Mouse (Mus musculus) natural killer cell, adult 2 months (primary cell): ENCODE results near the gene Tarbp1.
A peak's percentile ranks its signal among the peaks of the same experiment; 100 is the strongest.
"Not testable (repeated sequence)": the region's sequence is repeated elsewhere in the genome, so short reads cannot be mapped to it uniquely, and the experiment has no call there.

Source experiments
- DNase-seq, 2 experiments: peaks; one replicate each; pipeline ENCODE4 v3.0.0; 2022; ENCODE audit warnings: low spot score in 2 of 2

Gene Tarbp1

DNA sequence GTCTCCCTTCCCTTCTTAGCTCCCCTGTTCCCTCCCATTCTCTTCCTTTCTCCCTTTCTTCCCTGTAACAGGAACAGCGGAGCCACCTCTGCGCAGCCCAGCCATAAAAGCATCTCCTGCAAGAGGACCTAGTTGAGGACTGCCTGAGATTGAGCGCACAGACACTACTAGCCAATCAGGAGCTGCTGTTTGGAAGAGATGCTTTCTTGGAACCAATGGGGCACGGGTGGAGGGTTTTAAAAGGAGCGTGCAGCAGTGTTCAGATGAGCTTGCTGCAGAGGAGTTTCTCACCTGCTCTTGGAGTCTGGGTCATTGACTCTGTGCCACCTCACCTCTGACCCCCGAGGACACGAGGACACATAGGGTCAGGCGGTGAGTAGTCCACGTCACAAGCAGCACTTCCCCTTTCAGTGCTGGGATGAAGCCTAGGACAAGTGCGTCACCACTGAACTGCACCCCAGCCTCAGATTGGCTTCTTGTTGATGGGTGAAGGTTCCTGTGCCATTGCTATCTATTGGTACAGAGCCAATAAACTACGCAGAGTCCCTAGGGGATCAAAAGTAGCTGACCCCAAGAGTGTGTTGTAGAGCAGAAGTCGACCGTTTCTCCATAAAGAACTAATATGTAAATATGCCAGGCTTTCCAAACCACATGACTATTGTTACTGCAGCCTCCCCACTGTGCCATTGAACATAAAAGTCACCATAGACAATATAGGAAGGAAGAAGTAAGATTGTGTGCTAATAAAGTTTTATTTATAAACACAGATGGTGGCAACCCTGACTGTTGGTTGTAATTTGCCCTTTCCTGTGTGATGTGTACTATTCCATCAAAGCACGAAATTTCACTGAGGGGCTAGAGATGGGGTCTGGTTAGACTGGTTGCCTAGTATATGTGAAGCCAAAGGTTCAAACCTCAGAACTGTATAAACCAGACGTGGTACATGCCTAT, 19.6 kb upstream of the Tarbp1 start:
- DNase-seq = no peak

GRCm38 (mm10) chr8:126482938-126483337, 8.1 kb upstream of the Tarbp1 start:
- DNase-seq = peak; percentile 34 to 67

GRCm38 (mm10) chr8:126482348-126482720, 7.5 kb upstream of the Tarbp1 start:
- DNase-seq = no peak

DNA sequence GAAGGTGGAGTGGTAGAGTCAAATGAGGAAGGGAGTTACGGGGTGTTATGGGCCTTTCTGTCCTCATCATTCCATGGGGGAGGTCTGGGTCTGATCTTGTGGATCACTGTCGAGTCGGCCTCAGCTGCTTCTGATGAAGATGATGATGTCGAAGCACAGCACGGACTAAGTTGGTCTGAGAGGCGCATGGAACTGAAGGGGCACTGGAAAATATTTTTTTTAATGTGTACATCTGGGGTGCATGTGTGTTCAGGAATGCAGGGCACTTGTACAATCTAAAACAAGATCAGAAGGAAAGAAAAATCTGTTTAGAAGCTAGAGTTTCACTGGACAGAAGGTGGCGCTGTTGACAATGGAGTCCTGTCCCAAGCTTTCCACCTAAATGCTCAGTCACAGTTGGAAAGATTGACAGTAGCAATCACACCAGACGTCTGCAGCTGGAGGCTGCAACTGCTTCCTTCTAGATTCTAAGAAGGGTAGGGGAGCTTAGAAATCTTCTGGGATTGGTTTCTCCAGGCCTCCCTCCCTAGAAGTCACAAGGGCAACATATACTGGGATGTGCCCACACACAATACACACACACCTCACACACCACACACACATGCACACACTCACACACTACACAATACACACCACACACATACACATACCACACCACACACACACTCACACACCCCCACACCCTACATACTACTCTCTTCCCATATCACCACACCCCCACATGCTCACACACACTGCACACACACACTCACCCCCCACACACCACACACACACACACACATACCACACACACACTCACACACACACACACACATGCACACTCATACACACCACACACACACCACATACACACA, 6.9 kb upstream of the Tarbp1 start:
- peak in 1 of 2 experiments; percentile 46 for DNase-seq

GRCm38 (mm10) chr8:126480366-126480765, 5.5 kb upstream of the Tarbp1 start:
- no peak for DNase-seq

DNA sequence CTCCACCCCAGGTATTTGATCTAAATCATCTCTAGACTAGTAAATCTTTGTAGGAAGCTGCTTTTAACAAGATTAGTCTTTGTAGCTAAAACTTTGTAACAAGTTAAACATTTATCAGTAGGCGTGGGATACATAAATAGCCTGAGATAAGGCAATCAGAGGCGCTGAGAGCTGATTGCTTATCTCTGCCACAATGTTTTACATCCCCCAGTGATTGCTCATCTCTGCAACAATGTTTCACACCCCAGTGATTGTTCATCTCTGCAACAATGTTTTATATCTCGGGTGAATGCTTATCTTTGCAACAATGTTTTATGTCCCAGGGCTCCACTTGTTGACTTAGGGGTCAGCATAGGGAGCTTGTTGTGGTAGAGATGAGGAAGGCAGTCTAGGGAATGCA, 3.8 kb upstream of the Tarbp1 start:
- no peak for DNase-seq

DNA sequence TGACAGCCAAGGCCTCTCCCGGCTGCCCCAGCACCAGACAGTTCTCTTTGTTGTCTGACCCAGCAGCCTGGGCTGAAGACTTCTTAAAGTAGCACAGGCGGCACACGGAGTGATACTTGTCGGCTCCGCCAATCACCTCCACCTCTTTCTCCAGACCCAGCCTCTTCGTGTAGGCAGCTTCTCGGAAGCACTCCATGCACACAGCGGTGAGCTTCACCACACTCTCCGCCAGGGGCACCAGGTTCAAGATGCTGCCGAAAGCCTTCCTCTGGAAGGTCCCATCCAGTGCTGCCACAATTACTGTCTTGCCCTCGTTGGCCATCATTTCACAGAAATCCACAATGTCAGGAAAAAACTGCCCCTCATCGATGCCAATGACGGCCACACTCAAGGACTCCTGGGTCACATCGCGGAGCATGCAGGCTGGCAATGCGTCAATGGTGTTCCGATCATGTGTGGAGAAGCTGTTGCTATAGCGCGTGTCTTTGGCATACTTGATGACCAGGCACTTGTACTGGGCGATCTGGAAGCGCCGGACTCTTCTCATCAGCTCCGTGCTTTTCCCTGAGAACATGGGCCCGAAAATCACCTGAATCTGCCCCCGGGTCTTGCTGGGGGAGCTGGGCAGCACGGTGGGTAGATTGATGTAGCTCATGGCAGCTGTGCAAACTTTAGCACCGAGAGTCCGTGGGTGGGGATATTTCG, 1.4 kb upstream of the Tarbp1 start:
- DNase-seq = not testable (repeated sequence)

GRCm38 (mm10) chr8:126475738-126476137, 873 bp upstream of the Tarbp1 start:
- not testable (repeated sequence) for DNase-seq

GRCm38 (mm10) chr8:126473802-126474298, 1.0 kb downstream of the Tarbp1 start:
- no peak for DNase-seq

- no peak for DNase-seq
Measured at GRCm38 (mm10) chr8:126464071-126464470, 10.8 kb downstream of the Tarbp1 start.

GRCm38 (mm10) chr8:126461735-126462134, 13.1 kb downstream of the Tarbp1 start:
- no peak for DNase-seq

DNA sequence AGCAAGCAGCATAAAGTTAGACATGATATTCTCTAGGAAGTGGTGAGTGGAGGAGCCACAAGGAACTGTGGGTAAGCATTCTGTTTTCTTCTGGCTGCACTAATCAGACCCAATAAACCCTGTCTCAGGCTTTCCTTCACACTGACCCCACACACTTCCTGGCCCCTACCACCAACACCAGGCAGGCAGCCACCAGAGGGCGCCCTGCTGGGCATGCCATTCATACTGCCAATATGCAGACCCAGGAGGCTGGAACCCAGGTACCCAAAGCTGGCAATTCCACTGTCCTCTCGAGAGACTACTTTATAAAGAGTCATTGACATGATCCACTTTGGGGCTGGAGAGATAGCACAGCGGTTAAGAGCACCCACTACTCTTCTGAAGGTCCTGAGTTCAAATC, 14.6 kb downstream of the Tarbp1 start:
- peak; percentile 38 to 63 for DNase-seq

DNA sequence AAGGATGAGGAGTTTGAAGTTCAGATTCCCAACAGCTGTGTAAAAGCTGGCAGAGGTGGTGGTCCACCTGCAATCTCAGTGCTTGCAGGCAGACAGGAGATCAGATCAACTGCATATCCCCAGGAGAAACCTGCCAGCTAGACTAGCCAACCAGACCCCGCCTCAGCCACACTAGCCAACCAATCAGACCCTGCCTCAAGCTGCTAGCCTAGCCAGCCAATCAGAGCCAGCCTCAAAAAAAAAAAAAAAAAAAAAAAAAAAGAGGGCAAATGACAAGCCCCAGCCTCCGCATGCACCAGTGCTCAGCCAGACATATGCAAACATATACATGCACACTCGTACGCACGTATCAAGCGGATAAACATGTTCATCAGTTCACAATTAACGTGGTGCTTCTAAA, 19.5 kb downstream of the Tarbp1 start:
- DNase-seq = no peak

- no peak for DNase-seq
Measured at GRCm38 (mm10) chr8:126451158-126451557, 23.7 kb downstream of the Tarbp1 start.

DNA sequence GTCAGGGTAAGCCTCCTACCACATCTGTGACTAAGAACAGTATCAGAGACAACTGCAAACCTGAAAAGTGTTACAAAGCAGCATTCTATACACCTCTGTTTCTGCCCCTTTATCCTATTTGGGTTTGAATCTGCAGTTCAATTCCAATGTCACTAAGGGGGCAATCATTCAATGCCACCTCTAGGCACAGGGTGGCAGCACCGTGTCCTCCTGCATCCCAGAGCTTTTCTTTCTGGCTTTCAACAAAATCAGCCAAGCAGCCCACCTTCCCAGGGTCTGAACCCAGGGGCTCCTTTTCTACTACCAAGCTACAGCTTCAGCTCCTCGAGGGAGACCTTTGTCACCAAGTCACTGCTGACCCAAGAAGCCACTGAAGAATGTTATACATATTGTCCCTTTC, 35.9 kb downstream of the Tarbp1 start:
- no peak for DNase-seq

DNA sequence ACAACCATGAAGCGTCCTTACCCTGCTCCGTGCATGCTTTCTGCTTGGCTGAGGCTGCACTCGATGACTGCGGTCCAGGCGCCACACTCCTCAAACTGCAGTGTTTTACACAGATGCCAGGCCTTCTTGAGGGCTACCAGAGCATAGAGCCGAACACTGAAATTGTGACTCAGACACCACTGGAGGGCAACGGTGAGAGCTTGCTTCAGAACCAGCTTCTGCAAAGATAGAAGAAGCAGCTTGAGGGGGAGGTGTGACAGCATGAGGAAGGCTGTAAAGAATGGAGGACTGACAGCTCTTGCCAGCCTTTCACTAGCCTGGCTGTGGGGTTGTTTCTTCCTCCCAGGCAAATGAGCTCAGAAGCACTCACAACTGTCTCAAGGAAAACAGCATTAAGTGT, 41.0 kb downstream of the Tarbp1 start:
- no peak for DNase-seq

- DNase-seq = no peak
Measured at GRCm38 (mm10) chr8:126429635-126430034, 45.2 kb downstream of the Tarbp1 start.

DNA sequence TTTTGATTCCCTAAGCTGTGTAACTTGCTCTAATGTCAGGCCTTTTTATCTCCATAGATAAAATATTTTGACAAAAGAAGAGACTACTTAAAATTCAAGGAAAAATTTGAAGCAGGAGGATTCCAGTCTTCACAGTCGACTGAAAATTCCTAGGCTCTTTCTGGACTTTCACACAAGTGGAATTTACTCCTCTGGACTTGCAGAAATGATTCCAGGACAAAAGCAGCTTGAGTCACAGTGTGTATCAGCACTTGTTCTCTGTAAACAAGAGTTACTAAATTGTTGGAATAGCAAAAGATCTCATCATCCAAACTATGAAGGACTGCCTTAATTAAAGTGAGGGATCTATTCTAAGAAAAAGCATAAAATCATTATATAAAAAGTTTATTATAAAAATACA, 49.9 kb downstream of the Tarbp1 start:
- no peak for DNase-seq

DNA sequence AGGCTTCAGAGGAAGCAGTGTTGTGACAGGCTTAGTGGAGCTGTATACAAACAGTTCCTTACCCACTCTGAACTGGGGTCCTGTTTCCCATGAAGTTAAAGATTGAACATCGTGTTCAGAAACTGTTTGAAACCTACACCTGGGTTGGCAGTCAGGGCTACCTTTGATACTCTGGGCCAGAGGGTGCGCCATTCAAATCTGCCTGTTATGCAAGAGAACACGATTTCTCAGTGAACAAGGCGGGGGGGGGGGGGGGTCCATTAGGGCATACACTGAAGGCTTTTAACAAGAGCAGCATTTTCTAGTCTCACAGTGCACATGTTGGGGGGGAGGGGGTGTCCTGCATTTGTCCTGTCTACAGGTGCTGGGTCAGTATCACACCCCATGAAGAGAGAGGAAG, 50.7 kb downstream of the Tarbp1 start:
- no peak for DNase-seq

DNA sequence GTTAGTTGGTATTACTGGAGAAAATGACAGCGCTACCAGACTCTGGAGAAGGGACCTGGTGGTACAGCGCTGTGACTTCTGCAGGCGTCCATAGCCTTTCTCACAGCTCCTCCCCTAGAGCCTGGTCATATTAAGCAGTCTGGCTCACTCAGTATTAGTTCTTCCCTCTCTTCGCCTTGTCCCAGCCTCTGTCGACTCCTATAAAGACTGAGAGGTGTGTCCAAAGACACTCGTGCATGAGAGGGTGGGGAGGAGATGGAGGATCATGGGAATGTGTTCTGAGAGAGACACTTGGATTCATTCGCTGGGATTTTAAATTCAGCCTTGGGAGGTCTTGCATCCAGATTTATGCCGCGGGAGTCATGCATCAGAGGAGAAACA, 52.0 kb downstream of the Tarbp1 start:
- no peak for DNase-seq

DNA sequence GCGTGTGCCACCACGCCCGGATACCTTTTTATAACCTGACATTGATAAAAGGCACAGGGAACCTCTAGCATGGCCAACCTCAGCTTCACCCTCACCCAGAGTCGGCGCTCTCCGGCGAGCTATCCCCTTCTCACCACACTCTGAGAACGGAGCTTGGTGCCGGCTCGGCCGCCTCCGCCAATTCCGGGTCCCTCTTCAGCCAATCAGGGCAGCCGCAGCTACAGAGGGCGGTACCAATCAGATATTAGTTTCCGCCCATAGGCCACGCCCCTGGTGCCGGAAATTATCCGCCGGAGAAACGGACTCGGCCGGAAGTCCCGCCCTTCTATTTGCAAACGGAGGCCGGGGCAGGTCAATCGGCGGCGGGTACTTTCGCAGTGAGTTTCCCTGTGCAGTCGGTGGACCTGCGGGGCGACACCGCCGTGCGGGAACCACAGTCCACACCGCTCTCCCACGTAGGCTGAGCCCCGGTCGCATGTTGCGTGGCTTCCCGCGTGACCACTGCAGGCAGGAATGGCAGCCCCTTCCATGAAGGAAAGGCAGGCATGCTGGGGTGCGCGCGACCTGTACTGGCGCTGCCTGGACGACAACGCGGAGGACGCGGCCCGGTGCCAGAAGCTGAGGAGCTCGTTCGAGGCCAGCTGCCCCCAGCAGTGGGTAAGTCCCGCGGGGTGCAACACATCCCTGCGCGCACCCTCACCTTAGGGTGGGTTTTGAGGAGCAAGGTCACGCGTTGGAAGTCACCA, 52.5 kb downstream of the Tarbp1 start, which contains the start of gene Coa6:
TSS of gene Coa6 (plus strand) at position 342 of the 746 bp plus-strand sequence.
- peak; percentile 96 to 98 for DNase-seq
